Mouse (Mus musculus): ENCODE data around the gene Pigp.

Gene Pigp

DNA sequence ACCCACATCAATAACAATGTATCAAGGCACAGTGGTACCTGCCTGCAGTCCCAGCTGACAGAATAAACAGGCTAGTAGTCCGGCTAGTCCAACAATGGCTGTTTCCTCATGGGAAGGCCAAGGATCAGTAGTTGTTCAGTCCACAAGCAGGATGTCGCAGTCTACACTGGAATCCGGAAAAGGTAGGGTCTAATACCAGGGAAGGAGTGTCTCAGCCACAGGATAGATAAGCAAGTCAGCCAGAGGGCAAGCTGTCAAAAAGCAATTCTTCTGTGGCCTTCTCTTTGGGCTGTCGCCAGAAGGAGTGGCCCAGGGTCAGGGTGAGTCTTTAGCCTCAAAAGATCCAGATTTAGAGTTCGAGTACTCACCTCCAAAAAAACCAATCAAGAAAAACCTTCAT is 53.9 kb downstream of the Pigp start:
- DNase-seq (ENCODE audit: low spot score): no peak

DNA sequence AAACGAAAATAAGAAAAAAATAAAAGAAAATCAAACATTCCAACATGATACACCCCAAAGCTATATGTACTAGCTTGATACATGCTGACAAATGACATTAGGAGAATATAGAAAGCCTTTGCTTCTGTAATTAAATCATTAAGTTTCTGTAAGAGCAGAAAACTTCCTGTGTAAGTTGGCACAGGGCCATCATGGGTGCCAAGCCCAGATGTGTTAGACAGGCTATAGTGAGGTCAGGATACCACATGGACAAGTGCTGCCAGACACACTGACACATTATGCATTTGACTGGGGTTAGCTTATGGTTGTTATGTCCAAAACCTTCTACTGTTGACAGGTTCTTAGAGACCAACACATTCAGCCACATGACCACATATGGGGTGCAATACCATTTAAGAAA is 56.4 kb downstream of the Pigp start:
- DNase-seq (ENCODE audit: low spot score): no peak

DNA sequence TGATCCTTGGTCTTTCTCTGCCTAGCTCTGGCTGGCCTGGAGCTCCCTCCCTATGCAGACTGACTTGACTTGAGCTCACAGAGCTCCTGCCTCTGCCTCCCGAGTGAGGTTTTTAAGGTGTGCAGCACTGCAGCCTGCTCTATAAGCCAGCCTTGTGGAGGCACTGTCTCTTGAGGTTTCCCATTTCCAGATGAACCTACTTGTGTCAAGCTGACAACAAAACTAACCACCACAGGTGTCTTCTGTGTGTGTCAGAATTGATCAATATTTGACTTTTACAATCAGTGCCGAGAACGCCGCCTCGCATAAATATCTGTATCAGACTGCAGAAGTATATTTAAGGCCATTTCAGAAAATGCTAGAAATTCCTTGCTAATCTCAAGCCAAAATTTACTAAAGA is 57.0 kb downstream of the Pigp start:
- DNase-seq (ENCODE audit: low spot score): no peak

DNA sequence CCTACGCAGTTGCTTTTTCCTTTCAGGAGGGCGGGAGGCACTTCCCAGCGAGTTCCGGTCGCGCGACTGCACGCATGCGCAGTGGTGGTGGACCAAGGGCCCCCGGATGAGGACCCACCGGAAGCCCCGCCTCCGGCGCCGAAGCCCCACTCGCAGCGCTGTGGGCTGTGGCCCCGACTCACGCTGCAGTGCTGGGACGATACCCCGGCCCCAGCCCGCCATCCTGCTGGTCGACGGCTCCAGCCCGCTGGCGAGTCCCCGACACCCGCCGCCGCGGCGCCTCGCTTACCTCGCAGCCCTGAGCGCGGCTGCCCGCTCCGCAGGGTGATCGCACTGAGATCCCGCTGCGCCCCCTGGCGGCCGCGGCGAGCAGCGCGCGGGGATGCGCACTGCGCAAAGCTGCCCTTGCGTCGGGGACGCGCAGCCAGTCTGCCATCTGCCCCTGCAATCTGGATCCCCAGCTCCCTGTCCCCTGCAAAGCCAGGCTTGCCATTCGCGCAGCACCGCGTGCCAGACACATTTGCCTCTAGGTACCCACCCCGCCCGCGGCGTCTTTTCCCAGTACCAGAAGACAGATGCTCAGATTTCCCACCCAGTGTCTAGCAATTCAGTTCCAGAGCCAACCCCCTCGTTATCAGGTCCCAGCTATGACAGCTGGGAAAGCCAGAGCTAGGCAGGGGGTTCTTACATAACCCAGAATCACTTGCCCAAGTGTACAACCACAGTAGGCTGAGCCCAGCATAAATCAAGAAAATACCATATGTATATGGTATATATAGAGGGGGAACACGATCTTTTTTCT is 58.2 kb downstream of the Pigp start, which contains the start of gene Hlcs:
Gene Hlcs (minus strand): TSS at position 343 of the 802 bp plus-strand sequence.
- DNase-seq (ENCODE audit: low spot score): peak; percentile 96

DNA sequence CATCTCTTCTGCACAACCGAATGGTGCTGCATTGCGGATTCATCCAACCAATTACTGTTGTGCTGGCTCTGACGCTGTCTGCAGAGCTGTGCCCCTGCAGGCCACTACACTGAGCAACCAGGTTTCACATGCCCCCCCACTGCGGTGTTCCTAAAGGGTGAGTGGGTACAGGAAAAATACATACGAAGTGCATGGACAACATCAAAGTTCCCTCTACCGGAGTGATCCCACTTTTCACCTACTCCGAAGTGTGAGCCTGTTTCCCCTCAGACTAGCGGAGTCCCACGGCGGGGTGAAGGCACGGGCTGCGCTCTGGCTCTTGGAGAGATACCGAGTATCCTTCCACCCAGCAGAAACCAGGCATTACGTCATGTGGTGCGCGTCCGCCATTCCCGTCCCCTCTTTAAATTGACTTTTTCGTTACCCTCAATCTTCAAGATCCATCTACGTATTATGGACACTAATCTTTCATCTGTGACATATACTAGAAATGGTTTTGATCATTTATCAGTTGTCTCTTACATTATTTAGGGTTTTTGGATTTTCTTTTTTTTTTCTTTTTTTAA is 58.9 kb downstream of the Pigp start:
- peak; percentile 93 for DNase-seq (ENCODE audit: low spot score)

DNA sequence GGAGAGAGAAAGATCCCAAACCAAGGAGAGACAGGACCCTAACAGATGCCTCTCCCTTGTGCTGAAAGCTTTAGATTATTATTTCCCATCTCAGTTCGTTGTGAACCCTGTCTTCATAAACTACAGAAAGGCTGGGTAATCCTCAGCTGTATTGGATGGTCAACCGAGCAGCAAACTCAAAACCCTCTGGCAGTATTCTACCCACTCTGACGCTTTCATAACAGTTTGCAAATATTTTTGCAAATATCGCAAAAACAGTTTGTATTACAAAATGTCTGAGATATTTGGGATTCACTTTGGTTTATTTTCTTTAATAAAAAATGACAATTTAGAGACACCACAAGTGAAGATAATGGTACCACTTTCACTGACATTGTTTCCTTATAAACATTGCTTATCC is 59.7 kb downstream of the Pigp start:
- DNase-seq (ENCODE audit: low spot score): no peak

DNA sequence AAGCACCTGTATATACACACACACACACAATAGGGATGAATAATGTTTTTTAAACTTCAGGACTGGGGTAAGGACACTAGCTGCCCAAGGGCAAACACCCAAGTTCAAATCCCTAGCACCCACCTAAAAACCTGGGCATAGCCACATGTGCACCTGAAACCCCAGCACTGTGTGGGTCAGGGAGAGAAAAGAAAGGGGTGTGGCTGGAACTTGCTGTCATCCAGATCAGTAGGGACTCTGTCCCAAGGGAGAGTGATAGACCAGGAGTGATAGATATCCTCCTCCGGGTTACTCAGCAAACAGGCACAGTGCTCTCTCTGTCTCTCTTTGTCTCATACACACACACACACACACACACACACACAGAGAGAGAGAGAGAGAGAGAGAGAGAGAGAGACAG is 60.2 kb downstream of the Pigp start:
- DNase-seq (ENCODE audit: low spot score): no peak

DNA sequence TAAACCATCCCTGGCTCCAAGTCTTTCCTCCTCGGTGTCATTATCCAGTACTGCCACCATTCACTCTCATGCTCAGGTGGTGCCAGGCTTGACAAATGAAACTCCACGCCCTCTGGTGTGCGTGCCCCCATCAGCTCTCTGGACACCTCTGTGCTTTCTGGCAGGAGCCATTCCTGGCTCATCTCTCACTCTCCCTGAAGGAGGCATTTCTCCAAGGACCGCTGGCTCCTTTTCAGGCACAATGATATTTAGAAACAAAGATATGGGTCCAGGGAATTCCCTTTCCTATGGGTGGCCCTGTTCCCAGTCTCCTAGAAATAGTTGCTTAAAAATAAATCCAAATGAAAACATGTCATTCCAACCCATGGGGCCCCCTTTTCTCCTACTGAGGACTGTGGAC is 62.6 kb downstream of the Pigp start:
- no peak for DNase-seq (ENCODE audit: low spot score)
